8 mouse cellular contexts compared by ENCODE assay signal in genomic region chr7:118364353-118365007, GRCm38 (mm10).
DNase-seq lines count a peak whose midpoint lies in the region; ATAC-seq lines count a peak whose summit lies in the region.

No protein-coding gene starts in this region.

- ATAC-seq in CD4-positive, CD25-positive, alpha-beta regulatory T cell, adult 4 months: no peak

- peak; percentile 6 for DNase-seq in embryo, embryonic 11 days
- DNase-seq in embryo, embryonic 10 days (ENCODE audit: low spot score): no peak
- peak; percentile 11 for DNase-seq in ovary, postnatal 14 days (ENCODE audit: low spot score)
- no peak for DNase-seq in ovary, adult 18-20 months (ENCODE audit: low spot score)
- peak; percentile 18 for DNase-seq in kidney, adult 11 months
- peak; percentile 85 to 94 for DNase-seq in left cerebral cortex, adult 9 months (ENCODE audit: low spot score in 2 of 2)
- DNase-seq in spleen, adult 18-20 months: no peak

Comparison
In these comparisons a context has a peak if more than half of its experiments do, and no peak if none do; other contexts are left out.
1. DNase-seq: peak in embryo, embryonic 11 days (single experiment), ovary, postnatal 14 days (single experiment), kidney, adult 11 months (single experiment) and left cerebral cortex, adult 9 months (2 of 2); none in embryo, embryonic 10 days (single experiment), ovary, adult 18-20 months (single experiment) and spleen, adult 18-20 months (0 of 2).